Mouse (Mus musculus) limb, embryonic 10.5 days (tissue): ENCODE measurements around the gene Rgs6. TPM values are rescaled to one million over a fixed set of nuclear protein-coding genes. Genes with fewer than 3 reads are reported as not detected.

Source experiments
- DNase-seq: peaks from one replicate; pipeline ENCODE4 v3.0.0-alpha.2; 2017; ENCODE audit warnings: low spot score
- H3K27ac ChIP-seq: fragments of 300-500 bp; sonication (generic); 2 replicates; pipeline ENCODE4 v1.5.1; 2016; ENCODE audit warnings: mild to moderate bottlenecking
- H3K27me3 ChIP-seq: fragments of 300-500 bp; sonication (generic); 2 replicates; pipeline ENCODE4 v1.6.1; 2016; ENCODE audit warnings: low read depth, mild to moderate bottlenecking; ENCODE audit not compliant: poor library complexity, severe bottlenecking
- H3K36me3 ChIP-seq: fragments of 300-500 bp; sonication (generic); 2 replicates; pipeline ENCODE4 v1.6.1; 2016; ENCODE audit warnings: mild to moderate bottlenecking, moderate library complexity
- H3K4me1 ChIP-seq: fragments of 300-500 bp; sonication (generic); 2 replicates; pipeline ENCODE4 v1.6.1; 2016
- H3K4me3 ChIP-seq: fragments of 300-500 bp; sonication (generic); 2 replicates; pipeline ENCODE4 v1.5.1; 2016; ENCODE audit warnings: mild to moderate bottlenecking, moderate library complexity
- H3K9me3 ChIP-seq: fragments of 300-500 bp; sonication (generic); replicated peaks from 2 replicates; pipeline ENCODE4 v1.6.1; 2016; ENCODE audit warnings: mild to moderate bottlenecking
- WGBS: fragments of 180-500 bp; shearing (Covaris S2); methylation state at CpG from one replicate; pipeline ENCODE4 v1.1.7; 2016; 5-methylcytosine and 5-hydroxymethylcytosine counted together
- polyA plus RNA-seq: library from polyadenylated mRNA; unstranded; fragments of >200 nt; fragmentation: Nextera tagmentation; extraction: Ambion mirVana; gene quantifications from 2 replicates; pipeline ENCODE4 v1.2.1, GENCODE M21; 2016

The Rgs6 gene
- polyA plus RNA-seq, 1 experiment from 2014 or later = not detected

DNA sequence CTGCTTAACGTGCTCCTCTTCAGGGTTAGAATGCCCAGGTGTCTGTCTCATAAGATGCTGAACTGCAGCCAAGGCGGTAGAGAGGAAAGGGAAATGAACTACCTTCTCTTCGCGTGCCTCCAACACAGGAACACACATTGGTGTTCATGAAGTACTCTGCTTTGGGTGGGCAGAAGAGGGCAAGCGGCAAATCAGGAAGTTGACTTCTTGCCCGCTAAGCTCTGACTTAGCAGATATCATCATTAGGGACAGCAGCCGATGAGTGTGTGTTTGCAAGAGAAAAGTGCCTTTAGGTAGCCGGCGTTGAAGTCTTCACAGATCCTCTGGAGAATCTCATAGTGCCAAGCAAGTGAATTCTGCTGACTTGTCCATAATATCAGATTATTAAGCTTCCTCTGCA lies 562.7 kb downstream of the Rgs6 start:
- no peak overlapping the region for H3K27ac ChIP-seq
- H3K4me3 ChIP-seq = no peak overlapping the region
- no peaks in the 10 kb centered on the region for H3K36me3 ChIP-seq
- H3K9me3 ChIP-seq = no peaks in the 10 kb centered on the region
- H3K4me1 ChIP-seq = 0 out of 2 replicates have a peak, but pooled peaks cover 4% of the 10 kb centered on the region
- no peaks in the 10 kb centered on the region for H3K27me3 ChIP-seq
- no peak for DNase-seq
- 94% methylated on average over 9 of the region's 9 CpGs for WGBS

DNA sequence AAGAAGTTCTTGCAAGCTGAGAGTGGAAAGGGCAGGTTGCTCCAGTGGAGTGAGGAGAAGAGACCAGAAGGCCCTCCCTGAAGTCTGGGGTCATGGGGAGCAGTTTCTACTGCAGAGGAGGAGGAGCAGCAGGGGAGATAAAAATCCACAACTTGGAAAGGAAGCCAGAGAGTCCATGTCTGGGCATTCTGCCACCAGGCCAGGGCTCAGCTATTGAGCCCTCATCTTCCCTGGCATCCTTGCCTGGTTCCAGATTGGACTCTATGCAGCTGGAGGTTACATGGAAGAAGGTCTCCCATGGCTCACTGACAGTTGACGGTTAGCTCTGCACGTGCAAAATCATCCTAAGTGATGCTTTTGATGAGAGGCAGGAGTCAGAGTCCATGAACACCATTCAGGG lies 563.4 kb downstream of the Rgs6 start:
- no peak for DNase-seq
- H3K4me3 ChIP-seq = no peak overlapping the region
- H3K36me3 ChIP-seq = no peaks in the 10 kb centered on the region
- H3K27ac ChIP-seq = no peak overlapping the region
- H3K27me3 ChIP-seq = no peaks in the 10 kb centered on the region
- H3K9me3 ChIP-seq = no peaks in the 10 kb centered on the region
- 86% methylated on average over 2 of the region's 2 CpGs for WGBS
- H3K4me1 ChIP-seq = 0 out of 2 replicates have a peak, but pooled peaks cover 4% of the 10 kb centered on the region

DNA sequence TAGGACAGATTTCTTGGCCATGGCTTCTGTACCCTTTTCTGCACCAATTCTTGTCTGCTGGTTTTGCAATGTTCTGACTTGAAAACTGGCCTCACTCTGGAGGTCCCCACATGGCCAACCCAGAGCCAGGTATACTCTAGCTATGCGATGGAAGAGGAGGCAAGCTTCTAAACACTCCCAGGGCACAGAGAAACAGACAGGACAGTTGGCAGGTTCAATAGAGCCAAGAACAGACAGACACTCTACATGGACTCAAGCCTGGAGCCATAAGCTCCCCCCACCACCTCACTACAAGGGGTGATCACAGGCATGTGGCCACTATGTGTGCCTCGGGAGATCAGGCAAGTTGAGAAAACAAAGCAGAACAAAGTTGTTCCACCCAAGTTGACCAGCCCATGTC lies 572.1 kb downstream of the Rgs6 start:
- H3K27me3 ChIP-seq = no peaks in the 10 kb centered on the region
- WGBS = 85% methylated on average over 2 of the region's 2 CpGs
- DNase-seq = no peak
- no peak overlapping the region for H3K4me3 ChIP-seq
- H3K36me3 ChIP-seq = no peaks in the 10 kb centered on the region
- H3K27ac ChIP-seq = no peak overlapping the region
- H3K4me1 ChIP-seq = no peaks in the 10 kb centered on the region
- no peaks in the 10 kb centered on the region for H3K9me3 ChIP-seq

DNA sequence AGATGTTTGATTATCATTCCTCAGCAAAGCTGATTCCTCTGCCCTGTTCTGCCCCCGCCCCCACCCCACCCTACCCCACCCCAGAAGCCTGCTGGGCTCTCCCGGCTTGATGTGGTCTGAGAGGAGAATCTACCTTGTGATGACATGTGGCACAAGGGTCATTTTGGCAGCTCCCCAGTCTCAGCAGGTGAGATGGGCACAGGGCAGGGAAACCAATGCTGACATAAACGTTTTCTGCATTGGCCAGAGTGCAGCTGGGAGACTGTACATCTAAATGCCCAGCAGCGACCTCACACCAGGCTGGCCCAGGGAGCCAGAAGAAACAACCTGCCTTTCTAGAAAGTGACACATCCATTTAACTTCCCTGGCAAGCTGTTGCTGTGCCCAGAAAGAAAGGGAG lies 572.6 kb downstream of the Rgs6 start:
- H3K27me3 ChIP-seq = no peaks in the 10 kb centered on the region
- H3K4me1 ChIP-seq = no peaks in the 10 kb centered on the region
- no peaks in the 10 kb centered on the region for H3K36me3 ChIP-seq
- WGBS = 79% methylated on average over 4 of the region's 4 CpGs
- H3K4me3 ChIP-seq = no peak overlapping the region
- H3K27ac ChIP-seq = no peak overlapping the region
- no peak for DNase-seq
- H3K9me3 ChIP-seq = no peaks in the 10 kb centered on the region

DNA sequence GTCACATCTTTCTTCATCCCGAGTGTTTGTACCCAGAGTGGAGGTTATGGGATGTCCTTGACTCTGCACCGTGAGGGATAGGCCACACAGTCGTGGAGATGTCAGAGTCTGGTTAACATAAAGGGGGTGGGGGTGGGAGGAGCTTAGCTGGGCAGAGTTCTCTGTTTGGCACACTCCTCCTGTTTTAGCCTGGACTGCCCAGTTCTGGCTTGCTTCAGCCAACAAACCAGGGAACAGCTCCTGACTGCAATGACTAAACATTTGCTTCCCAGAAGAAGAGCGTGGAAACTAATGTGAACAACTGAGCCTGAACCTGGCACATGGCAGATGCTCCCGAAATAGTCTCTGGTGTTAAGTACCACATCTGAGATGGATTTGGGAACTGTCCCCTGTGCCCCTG lies 575.6 kb downstream of the Rgs6 start:
- Histone ChIP-seq H3K27me3 (no peaks in the 10 kb centered on the region), H3K9me3 (no peaks in the 10 kb centered on the region), H3K4me3 (no peak overlapping the region), H3K4me1 (no peaks in the 10 kb centered on the region), H3K36me3 (no peaks in the 10 kb centered on the region), H3K27ac (no peak overlapping the region)
- no peak for DNase-seq
- WGBS = 75% methylated on average over 5 of the region's 5 CpGs

DNA sequence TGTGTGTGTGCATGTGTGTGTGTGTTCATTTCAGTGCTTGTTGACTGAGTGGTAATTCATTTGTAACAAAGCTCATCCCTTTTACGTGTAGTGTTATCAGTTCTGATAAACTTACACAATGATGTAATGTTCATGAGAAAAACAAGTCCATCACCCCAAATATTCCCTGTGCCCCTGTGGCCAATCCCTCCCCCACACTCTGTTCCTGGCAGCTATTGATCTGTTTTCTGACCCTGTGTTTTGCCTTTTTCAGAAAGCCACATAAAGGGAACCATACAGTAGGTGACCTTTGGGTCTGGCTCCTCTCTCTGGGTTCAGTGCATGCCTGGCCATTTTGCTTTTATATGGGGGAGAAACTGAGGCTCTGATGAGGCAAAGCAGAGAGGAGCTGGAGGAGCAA lies 577.0 kb downstream of the Rgs6 start:
- H3K4me3 ChIP-seq = no peak overlapping the region
- H3K36me3 ChIP-seq = no peaks in the 10 kb centered on the region
- H3K27ac ChIP-seq = no peak overlapping the region
- no peak for DNase-seq
- WGBS = 100% methylated on average over 1 of the region's 1 CpGs
- H3K9me3 ChIP-seq = no peaks in the 10 kb centered on the region
- H3K4me1 ChIP-seq = no peaks in the 10 kb centered on the region
- no peaks in the 10 kb centered on the region for H3K27me3 ChIP-seq

DNA sequence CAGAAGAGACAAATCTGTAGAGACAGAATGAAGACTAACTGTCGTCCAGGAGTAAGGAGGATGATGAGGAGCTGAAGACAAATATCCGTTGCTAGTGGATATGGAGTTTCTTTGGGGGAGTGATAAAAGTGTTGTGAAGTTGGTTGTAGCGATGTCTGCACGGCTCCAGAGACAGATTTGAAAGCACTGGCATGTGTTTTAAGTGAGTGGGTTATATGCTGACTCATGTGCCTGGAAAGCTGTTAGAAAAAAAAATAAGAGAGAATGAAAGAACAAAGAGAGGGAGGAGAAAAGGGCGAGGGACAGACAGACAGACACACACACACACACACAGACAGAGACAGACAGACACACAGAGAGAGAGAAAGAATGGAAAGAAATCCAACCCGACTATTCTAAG lies 580.2 kb downstream of the Rgs6 start:
- no peaks in the 10 kb centered on the region for H3K27me3 ChIP-seq
- peaks cover 5% of the 10 kb centered on the region; the same call in 1 of the 2 replicates for H3K4me1 ChIP-seq
- no peak overlapping the region for H3K27ac ChIP-seq
- H3K36me3 ChIP-seq = no peaks in the 10 kb centered on the region
- H3K4me3 ChIP-seq = no peak overlapping the region
- WGBS = 84% methylated on average over 6 of the region's 6 CpGs
- DNase-seq = no peak
- H3K9me3 ChIP-seq = no peaks in the 10 kb centered on the region

DNA sequence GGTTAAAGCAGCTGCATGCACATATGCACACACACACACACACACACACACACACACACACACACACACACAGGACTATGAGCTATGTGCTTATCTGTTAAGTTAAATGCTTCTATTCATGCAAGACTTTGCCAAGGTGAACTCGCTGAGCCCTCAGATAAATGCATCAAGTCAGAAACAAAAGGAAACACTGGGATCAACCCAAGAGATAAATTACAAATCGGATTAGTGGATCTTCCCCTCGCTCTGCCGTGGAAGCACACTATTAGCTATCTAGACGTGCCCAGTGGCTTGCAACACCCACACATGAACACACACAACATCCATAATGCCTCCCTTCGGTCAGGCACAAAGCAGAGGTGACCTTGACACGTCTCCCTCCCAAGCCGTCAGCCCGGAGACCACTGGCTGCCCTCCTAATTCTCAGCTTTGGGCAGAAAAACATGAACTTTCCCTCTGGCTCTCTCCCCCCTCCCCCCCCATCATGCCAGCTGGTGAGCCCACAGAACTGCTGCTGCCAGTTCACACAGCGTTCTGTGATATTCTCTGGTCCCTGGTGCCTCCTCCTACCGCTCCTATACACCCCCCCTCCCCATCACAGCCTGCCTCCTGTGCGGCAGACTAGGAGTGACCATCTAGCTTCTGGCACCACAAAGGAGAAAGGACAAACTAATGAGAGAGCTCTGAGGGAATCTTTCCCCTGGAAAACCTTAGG lies 581.6 kb downstream of the Rgs6 start:
- DNase-seq = no peak
- Histone ChIP-seq H3K4me1 (peaks cover 5% of the 10 kb centered on the region; the same call in 1 of the 2 replicates), H3K36me3 (no peaks in the 10 kb centered on the region), H3K27me3 (no peaks in the 10 kb centered on the region), H3K4me3 (no peak overlapping the region), H3K9me3 (no peaks in the 10 kb centered on the region), H3K27ac (no peak overlapping the region)
- 75% methylated on average over 12 of the region's 12 CpGs for WGBS

DNA sequence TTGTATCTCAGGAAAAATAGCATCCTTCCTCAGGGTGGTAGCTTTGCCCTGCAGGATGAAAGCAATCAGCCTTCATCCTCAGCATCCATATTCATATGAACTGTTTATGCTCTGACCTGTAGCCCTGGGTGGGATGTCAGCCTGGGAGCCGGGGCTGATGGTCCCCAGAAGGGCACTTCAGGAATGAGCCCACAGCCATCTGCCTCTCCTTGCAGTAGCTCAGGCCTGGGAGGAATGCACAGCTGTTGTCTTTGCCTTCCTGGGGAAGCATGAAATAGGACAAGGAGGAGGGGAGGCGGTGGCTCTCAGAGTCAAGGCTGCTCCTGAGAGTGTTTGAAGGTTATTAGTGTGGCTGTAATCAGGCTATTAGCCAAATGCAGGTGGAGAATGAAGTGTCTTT lies 590.7 kb downstream of the Rgs6 start:
- Histone ChIP-seq H3K27me3 (no peaks in the 10 kb centered on the region), H3K27ac (no peak overlapping the region), H3K9me3 (no peaks in the 10 kb centered on the region), H3K4me3 (no peak overlapping the region), H3K36me3 (no peaks in the 10 kb centered on the region), H3K4me1 (no peaks in the 10 kb centered on the region)
- WGBS = 53% methylated on average over 2 of the region's 2 CpGs
- DNase-seq = no peak

DNA sequence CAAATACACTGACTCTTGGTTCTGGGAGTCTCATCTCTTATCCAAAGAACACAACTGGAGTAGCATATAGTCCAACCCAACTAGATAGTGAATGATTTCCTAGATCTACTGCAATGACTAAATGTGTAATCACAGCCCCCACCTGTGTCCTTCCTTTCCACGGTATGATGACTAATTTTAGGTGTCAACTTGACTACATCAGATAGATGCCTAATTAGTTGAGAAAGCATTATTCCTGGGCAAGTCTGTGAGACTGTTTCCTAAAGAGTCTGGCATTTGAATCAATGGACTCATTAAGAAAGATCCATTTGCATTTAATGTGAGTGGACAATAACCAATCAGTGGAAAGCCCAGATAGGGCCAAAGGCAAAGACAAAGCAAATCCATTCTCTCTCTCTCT lies 591.8 kb downstream of the Rgs6 start:
- Histone ChIP-seq H3K27ac (no peak overlapping the region), H3K36me3 (no peaks in the 10 kb centered on the region), H3K4me1 (no peaks in the 10 kb centered on the region), H3K4me3 (no peak overlapping the region), H3K27me3 (no peaks in the 10 kb centered on the region), H3K9me3 (no peaks in the 10 kb centered on the region)
- WGBS = 86% methylated on average over 1 of the region's 1 CpGs
- DNase-seq = no peak

DNA sequence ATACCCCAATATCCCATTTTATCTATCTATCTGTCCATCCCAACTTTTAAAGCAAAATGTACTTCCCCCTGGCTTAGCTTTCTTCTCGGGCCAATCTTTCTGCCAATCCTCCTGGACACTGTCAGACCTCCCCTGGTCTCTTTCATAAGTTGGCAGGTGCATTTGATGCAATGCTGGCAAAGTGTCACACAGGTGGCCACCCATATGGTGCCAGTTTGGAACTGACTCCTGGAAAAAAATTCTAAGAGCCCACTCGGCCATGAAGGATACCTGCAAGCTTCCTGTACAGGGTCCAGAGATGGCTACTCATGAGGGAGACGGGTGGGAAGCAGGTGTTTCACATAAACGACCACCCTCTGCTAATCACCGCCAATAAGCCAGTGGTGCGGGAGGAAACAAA lies 592.5 kb downstream of the Rgs6 start:
- Histone ChIP-seq H3K4me3 (no peak overlapping the region), H3K27me3 (no peaks in the 10 kb centered on the region), H3K4me1 (no peaks in the 10 kb centered on the region), H3K27ac (no peak overlapping the region), H3K36me3 (no peaks in the 10 kb centered on the region), H3K9me3 (no peaks in the 10 kb centered on the region)
- no peak for DNase-seq
- 87% methylated on average over 6 of the region's 6 CpGs for WGBS

DNA sequence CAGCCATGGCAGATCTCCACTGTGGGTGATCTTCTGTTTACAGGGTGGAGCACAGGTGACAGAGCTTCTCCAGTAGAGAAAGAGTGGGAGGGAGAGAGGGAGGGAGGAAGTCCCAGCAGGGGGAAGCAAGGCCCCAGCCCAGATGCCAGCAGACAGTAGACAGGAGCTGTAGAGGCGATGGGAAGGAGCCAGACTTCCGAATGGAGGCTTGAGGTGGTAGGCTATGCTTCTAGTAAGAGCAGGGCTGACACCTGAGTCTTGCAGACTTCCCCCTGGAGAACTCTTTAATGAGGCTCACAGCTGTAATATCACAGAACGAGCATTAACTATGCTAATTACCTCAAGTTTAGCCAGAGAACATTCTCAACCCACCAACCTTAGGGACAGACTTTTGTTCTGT lies 613.6 kb downstream of the Rgs6 start:
- no peak for DNase-seq
- H3K4me3 ChIP-seq = no peak overlapping the region
- peaks cover 18% of the 10 kb centered on the region for H3K4me1 ChIP-seq
- H3K27me3 ChIP-seq = no peaks in the 10 kb centered on the region
- 25% methylated on average over 3 of the region's 3 CpGs for WGBS
- H3K9me3 ChIP-seq = no peaks in the 10 kb centered on the region
- no peaks in the 10 kb centered on the region for H3K36me3 ChIP-seq
- H3K27ac ChIP-seq = 0 out of 2 replicates have a peak overlapping the region, but pooled peaks have one; percentile 25

DNA sequence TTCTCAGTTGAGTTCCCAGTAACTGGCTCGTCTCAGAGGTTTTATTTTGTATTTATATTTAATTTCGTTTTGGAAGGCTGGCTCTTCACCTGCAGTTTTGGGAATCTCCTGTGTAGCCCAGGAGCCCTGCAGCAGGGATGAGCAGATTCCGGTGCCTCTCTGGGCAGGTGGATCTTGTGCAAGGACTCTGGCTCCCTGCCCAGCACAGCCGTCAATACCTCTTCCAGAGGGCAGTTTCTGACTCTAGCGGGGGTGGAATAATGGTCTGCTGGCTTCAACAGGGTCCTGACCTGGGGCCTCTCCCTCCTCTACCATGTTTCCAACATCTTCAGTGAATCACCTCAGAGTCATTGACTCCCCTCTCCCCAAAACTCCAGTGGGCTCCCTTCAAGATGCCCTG lies 616.3 kb downstream of the Rgs6 start:
- Histone ChIP-seq H3K9me3 (no peaks in the 10 kb centered on the region), H3K27ac (no peak overlapping the region), H3K4me1 (peaks cover 27% of the 10 kb centered on the region), H3K4me3 (no peak overlapping the region), H3K36me3 (no peaks in the 10 kb centered on the region), H3K27me3 (no peaks in the 10 kb centered on the region)
- no peak for DNase-seq
- 87% methylated on average over 5 of the region's 5 CpGs for WGBS

DNA sequence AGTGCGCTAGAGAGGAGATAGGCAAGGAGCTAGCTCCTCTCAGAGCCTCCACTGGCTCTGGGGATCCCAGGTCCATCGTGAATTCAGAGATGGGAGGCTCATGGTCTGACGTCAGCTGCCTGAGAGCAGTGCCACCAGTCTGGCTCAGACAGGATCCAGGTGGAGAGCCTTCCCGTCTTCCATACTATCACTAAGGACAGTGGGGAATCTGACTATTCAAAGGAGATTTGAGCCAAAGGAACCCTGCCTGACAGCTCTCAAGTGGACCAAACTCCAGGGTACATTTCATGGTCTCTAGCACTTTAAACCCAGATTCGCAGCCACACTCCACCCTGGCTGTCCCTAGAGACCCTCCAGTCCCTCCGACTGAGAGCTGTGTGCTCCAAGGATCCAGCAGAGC lies 618.8 kb downstream of the Rgs6 start:
- Histone ChIP-seq H3K4me1 (peaks cover 27% of the 10 kb centered on the region), H3K9me3 (no peaks in the 10 kb centered on the region), H3K4me3 (no peak overlapping the region), H3K36me3 (no peaks in the 10 kb centered on the region), H3K27me3 (no peaks in the 10 kb centered on the region), H3K27ac (no peak overlapping the region)
- 72% methylated on average over 6 of the region's 6 CpGs for WGBS
- DNase-seq = no peak
